Comparison of ENCODE assay signal across 9 mouse cellular contexts in genomic region chr3:95314075-95314474, GRCm38 (mm10). TPM values are rescaled to one million over a fixed set of nuclear protein-coding genes. Genes with fewer than 3 reads are reported as not detected.
DNase-seq lines count a peak whose midpoint lies in the region; ATAC-seq and TF ChIP-seq lines count a peak whose summit lies in the region.
"Had no signal": no experiment of that assay in that cellular context is flagged by ENCODE, and none has a peak within 500 bp of the region (broad histone marks: within the 10 kb centered on the region; RNA-seq: fewer than 3 reads in every experiment).

No protein-coding gene starts in this region.

- peak overlapping the region; percentile 98; the same call in 1 of the 2 replicates for H3K27ac ChIP-seq in layer of hippocampus, adult 2 months
- peak overlapping the region; percentile 99 for H3K27ac ChIP-seq in forebrain, embryonic 10.5 days
- no peak overlapping the region for H3K27ac ChIP-seq in limb, embryonic 11.5 days (replicated peaks; ENCODE audit: low read depth, low read length)
- H3K27ac ChIP-seq in neural tube, embryonic 12.5 days: no peak overlapping the region

- WGBS in forebrain, embryonic 10.5 days: 62% methylated on average over 6 of the region's 6 CpGs
- 69% methylated on average over 6 of the region's 6 CpGs for WGBS in limb, embryonic 11.5 days
- 60% methylated on average over 6 of the region's 6 CpGs for WGBS in neural tube, embryonic 12.5 days

- H3K4me3 ChIP-seq in layer of hippocampus, adult 2 months: no peak overlapping the region; the same call in 1 of the 2 replicates
- peak overlapping the region; percentile 80 for H3K4me3 ChIP-seq in forebrain, embryonic 10.5 days
- peak overlapping the region; percentile 91; the same call in 1 of the 2 replicates for H3K4me3 ChIP-seq in limb, embryonic 11.5 days (ENCODE audit: low read depth, low read length)
- H3K4me3 ChIP-seq in neural tube, embryonic 12.5 days: no peak overlapping the region

- H3K4me2 ChIP-seq in limb, embryonic 11.5 days (ENCODE audit: low read depth, severe bottlenecking): no peak overlapping the region
- H3K4me2 ChIP-seq in neural tube, embryonic 12.5 days (replicated peaks): peak overlapping the region; percentile 76

- H3K36me3 ChIP-seq in forebrain, embryonic 10.5 days (replicated peaks): peaks cover 13% of the 10 kb centered on the region
- no peaks in the 10 kb centered on the region for H3K36me3 ChIP-seq in limb, embryonic 11.5 days (ENCODE audit: control insufficient read depth, insufficient read depth, low read length)
- no peaks in the 10 kb centered on the region; the same call in 1 of the 2 replicates for H3K36me3 ChIP-seq in neural tube, embryonic 12.5 days

- H3K9ac ChIP-seq in limb, embryonic 11.5 days (ENCODE audit: low read length): no peak overlapping the region
- peak overlapping the region; percentile 93; the same call in 1 of the 2 replicates for H3K9ac ChIP-seq in neural tube, embryonic 12.5 days

- DNase-seq in layer of hippocampus, adult 2 months (ENCODE audit: low spot score in 2 of 2): no peak
- DNase-seq in layer of hippocampus, postnatal 25 days (ENCODE audit: extremely low spot score in 1 of 2, low spot score in 1 of 2): no peak
- no peak for DNase-seq in forebrain, embryonic 10.5 days (ENCODE audit: extremely low spot score, low spot score)
- DNase-seq in limb, embryonic 11.5 days (ENCODE audit: low spot score): no peak
- DNase-seq in Muller cell, postnatal 12 days (ENCODE audit: inconsistent ontology term): no peak
- no peak for DNase-seq in lung, postnatal 25 days (ENCODE audit: low spot score)
- DNase-seq: lung, postnatal 14 days had no signal

- ATAC-seq in limb, embryonic 11.5 days (ENCODE audit: insufficient number of reproducible peaks, low FRiP score, low TSS enrichment, low read depth): no peak
- ATAC-seq in neural tube, embryonic 12.5 days (ENCODE audit: low FRiP score, low read depth): no peak
- ATAC-seq in granulocyte monocyte progenitor cell, adult 5-6 weeks (replicated peaks; ENCODE audit: poor library complexity, severe bottlenecking): no peak

- peaks cover 52% of the 10 kb centered on the region for H3K4me1 ChIP-seq in forebrain, embryonic 10.5 days
- peaks cover 13% of the 10 kb centered on the region for H3K4me1 ChIP-seq in limb, embryonic 11.5 days (ENCODE audit: control insufficient read depth, insufficient read depth, low read length)
- peaks cover 26% of the 10 kb centered on the region for H3K4me1 ChIP-seq in neural tube, embryonic 12.5 days

- no peaks in the 10 kb centered on the region for H3K9me3 ChIP-seq in forebrain, embryonic 10.5 days
- no peaks in the 10 kb centered on the region for H3K9me3 ChIP-seq in limb, embryonic 11.5 days (ENCODE audit: control insufficient read depth, low read length)
- H3K9me3 ChIP-seq in neural tube, embryonic 12.5 days: no peaks in the 10 kb centered on the region

- no peaks in the 10 kb centered on the region for H3K27me3 ChIP-seq in forebrain, embryonic 10.5 days (ENCODE audit: poor library complexity, severe bottlenecking)
- no peaks in the 10 kb centered on the region for H3K27me3 ChIP-seq in limb, embryonic 11.5 days (ENCODE audit: control insufficient read depth, insufficient read depth, low read length)
- H3K27me3 ChIP-seq in neural tube, embryonic 12.5 days (replicated peaks): no peaks in the 10 kb centered on the region

- TF ChIP-seq CTCF in layer of hippocampus, adult 2 months (conservative IDR thresholded peaks at IDR 0.05): no peak

RNA-seq across cellular contexts. Expression of gene Cers2, which starts 0.5 kb away (rescaled TPM):
- total RNA-seq in layer of hippocampus, adult 2 months (2021): 10 to 100 TPM; 53.1 to 63.3 TPM
- 10 to 100 TPM; 71.2 to 73.9 TPM for total RNA-seq in layer of hippocampus, postnatal 25 days (2021)
- polyA plus RNA-seq in forebrain, embryonic 10.5 days (2016; fragmentation: Nextera tagmentation; extraction: Ambion mirVana): 119 and 130 TPM in 2 replicates
- 132 and 138 TPM in 2 replicates for polyA plus RNA-seq in limb, embryonic 11.5 days (2014; fragmentation: Nextera tagmentation; extraction: Ambion mirVana)
- polyA plus RNA-seq in neural tube, embryonic 12.5 days (2016; fragmentation: Nextera tagmentation; extraction: Ambion mirVana): 104 and 110 TPM in 2 replicates
- total RNA-seq in granulocyte monocyte progenitor cell, adult 5-6 weeks (2014; fragmentation: Nextera tagmentation): 193 and 213 TPM in 2 replicates
- total RNA-seq in granulocyte monocyte progenitor cell, adult 5-6 weeks (2017): 87.8 and 88.6 TPM in 2 replicates

RNA-seq across cellular contexts. Expression of gene Anxa9, which starts 7.1 kb away (rescaled TPM):
- 1 to 10 TPM; 1.5 TPM for total RNA-seq in layer of hippocampus, adult 2 months (2021)
- total RNA-seq in layer of hippocampus, postnatal 25 days (2021): 1 to 10 TPM in 1 of 2 experiments, under 1 TPM in 1; 0.47 to 1.2 TPM
- polyA plus RNA-seq in forebrain, embryonic 10.5 days (2016; fragmentation: Nextera tagmentation; extraction: Ambion mirVana): 1.8 and 1.9 TPM in 2 replicates
- polyA plus RNA-seq in limb, embryonic 11.5 days (2014; fragmentation: Nextera tagmentation; extraction: Ambion mirVana): 1.6 and 1.8 TPM in 2 replicates
- 0.94 and 1.2 TPM in 2 replicates for polyA plus RNA-seq in neural tube, embryonic 12.5 days (2016; fragmentation: Nextera tagmentation; extraction: Ambion mirVana)
- 15.5 and 18.0 TPM in 2 replicates for total RNA-seq in granulocyte monocyte progenitor cell, adult 5-6 weeks (2014; fragmentation: Nextera tagmentation)
- total RNA-seq in granulocyte monocyte progenitor cell, adult 5-6 weeks (2017): 5.0 and 5.4 TPM in 2 replicates

RNA-seq across cellular contexts. Expression of gene Prune1, which starts 32.2 kb away (rescaled TPM):
- total RNA-seq in layer of hippocampus, adult 2 months (2021): 10 to 100 TPM; 22.0 to 22.4 TPM
- total RNA-seq in layer of hippocampus, postnatal 25 days (2021): 10 to 100 TPM; 20.6 to 22.6 TPM
- polyA plus RNA-seq in forebrain, embryonic 10.5 days (2016; fragmentation: Nextera tagmentation; extraction: Ambion mirVana): 26.2 and 26.9 TPM in 2 replicates
- 26.8 and 27.6 TPM in 2 replicates for polyA plus RNA-seq in limb, embryonic 11.5 days (2014; fragmentation: Nextera tagmentation; extraction: Ambion mirVana)
- 34.9 and 36.1 TPM in 2 replicates for polyA plus RNA-seq in neural tube, embryonic 12.5 days (2016; fragmentation: Nextera tagmentation; extraction: Ambion mirVana)
- 17.8 and 25.4 TPM in 2 replicates for total RNA-seq in granulocyte monocyte progenitor cell, adult 5-6 weeks (2014; fragmentation: Nextera tagmentation)
- total RNA-seq in granulocyte monocyte progenitor cell, adult 5-6 weeks (2017): 9.3 and 11.3 TPM in 2 replicates

RNA-seq across cellular contexts. Expression of gene Mindy1, which starts 32.9 kb away (rescaled TPM):
- total RNA-seq in layer of hippocampus, adult 2 months (2021): 10 to 100 TPM; 19.1 to 22.7 TPM
- total RNA-seq in layer of hippocampus, postnatal 25 days (2021): 10 to 100 TPM; 21.5 to 24.2 TPM
- 27.2 and 27.9 TPM in 2 replicates for polyA plus RNA-seq in forebrain, embryonic 10.5 days (2016; fragmentation: Nextera tagmentation; extraction: Ambion mirVana)
- polyA plus RNA-seq in limb, embryonic 11.5 days (2014; fragmentation: Nextera tagmentation; extraction: Ambion mirVana): 34.9 and 35.4 TPM in 2 replicates
- polyA plus RNA-seq in neural tube, embryonic 12.5 days (2016; fragmentation: Nextera tagmentation; extraction: Ambion mirVana): 51.3 and 51.5 TPM in 2 replicates
- 26.9 and 56.5 TPM in 2 replicates for total RNA-seq in granulocyte monocyte progenitor cell, adult 5-6 weeks (2014; fragmentation: Nextera tagmentation)
- 22.8 and 30.0 TPM in 2 replicates for total RNA-seq in granulocyte monocyte progenitor cell, adult 5-6 weeks (2017)

RNA-seq across cellular contexts. Expression of gene Setdb1, which starts 42.9 kb away (rescaled TPM):
- 10 to 100 TPM; 37.7 to 39.2 TPM for total RNA-seq in layer of hippocampus, adult 2 months (2021)
- total RNA-seq in layer of hippocampus, postnatal 25 days (2021): 10 to 100 TPM; 34.3 to 39.4 TPM
- polyA plus RNA-seq in forebrain, embryonic 10.5 days (2016; fragmentation: Nextera tagmentation; extraction: Ambion mirVana): 59.1 and 64.2 TPM in 2 replicates
- polyA plus RNA-seq in limb, embryonic 11.5 days (2014; fragmentation: Nextera tagmentation; extraction: Ambion mirVana): 62.3 and 67.8 TPM in 2 replicates
- 48.9 and 57.2 TPM in 2 replicates for polyA plus RNA-seq in neural tube, embryonic 12.5 days (2016; fragmentation: Nextera tagmentation; extraction: Ambion mirVana)
- 40.6 and 43.4 TPM in 2 replicates for total RNA-seq in granulocyte monocyte progenitor cell, adult 5-6 weeks (2014; fragmentation: Nextera tagmentation)
- total RNA-seq in granulocyte monocyte progenitor cell, adult 5-6 weeks (2017): 28.9 and 32.8 TPM in 2 replicates

Comparison
In these comparisons a context has a peak if more than half of its experiments do, and no peak if none do; other contexts are left out.
1. H3K27ac ChIP-seq: peak in layer of hippocampus, adult 2 months (single experiment) and forebrain, embryonic 10.5 days (single experiment); none in limb, embryonic 11.5 days (single experiment) and neural tube, embryonic 12.5 days (single experiment).
2. H3K4me3 ChIP-seq: peak in forebrain, embryonic 10.5 days (single experiment) and limb, embryonic 11.5 days (single experiment); none in layer of hippocampus, adult 2 months (single experiment) and neural tube, embryonic 12.5 days (single experiment).